Mouse (Mus musculus): ENCODE measurements around the gene Sh3pxd2b. TPM values are rescaled to one million over a fixed set of nuclear protein-coding genes. Genes with fewer than 3 reads are reported as not detected.

The Sh3pxd2b gene
- polyA plus RNA-seq, 1 experiment: 21.7 TPM

DNA sequence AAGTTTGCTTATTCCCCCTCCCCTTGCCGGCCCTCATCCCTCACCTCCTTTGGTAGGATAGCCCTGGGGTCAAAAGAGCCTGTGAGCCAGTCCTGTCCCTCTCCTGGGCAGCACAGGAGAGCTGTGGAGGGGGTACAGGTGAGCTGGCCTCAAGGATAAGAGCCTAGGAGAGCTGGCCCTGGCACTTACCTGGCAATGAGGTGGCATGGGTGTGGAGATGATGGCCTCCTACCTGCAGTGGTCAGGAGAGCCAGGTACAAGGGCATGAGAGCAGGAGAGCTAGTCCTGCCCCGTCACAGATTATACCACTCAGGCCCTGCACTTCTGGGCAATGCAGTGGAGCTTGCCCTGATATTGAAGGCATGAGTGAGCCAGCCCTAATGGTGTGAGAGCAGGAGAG, 116.7 kb downstream of the Sh3pxd2b start:
- Histone ChIP-seq H3K4me3 (ENCODE audit: insufficient read depth, poor library complexity, severe bottlenecking) (no peak overlapping the region), H3K79me3 (ENCODE audit: low read depth) (peaks cover 74% of the 10 kb centered on the region), H3K27me3 (ENCODE audit: control insufficient read depth, insufficient read depth, insufficient read length) (no peaks in the 10 kb centered on the region), H3ac (ENCODE audit: control insufficient read depth, insufficient read length, low read depth) (no peak overlapping the region), H3K79me2 (ENCODE audit: control insufficient read depth, insufficient read depth) (peaks cover 100% of the 10 kb centered on the region), H3K36me3 (ENCODE audit: control insufficient read depth, insufficient read depth) (no peaks in the 10 kb centered on the region)
- TF ChIP-seq MAX (IDR thresholded peaks at IDR 0.05) (no peak), FOSL1 (IDR thresholded peaks at IDR 0.05; ENCODE audit: insufficient read depth, low read length, poor library complexity, severe bottlenecking) (no peak), USF1 (IDR thresholded peaks at IDR 0.05; ENCODE audit: low read depth) (no peak), MYOG (IDR thresholded peaks at IDR 0.05; ENCODE audit: control insufficient read depth, extremely low read depth, insufficient read length) (no peak), CTCF (IDR thresholded peaks at IDR 0.05; ENCODE audit: control insufficient read depth, insufficient read depth, insufficient read length) (no peak), MYOD1 (IDR thresholded peaks at IDR 0.05; ENCODE audit: control insufficient read depth, insufficient read length, low read depth) (no peak), CEBPB (IDR thresholded peaks at IDR 0.05; ENCODE audit: low read depth) (no peak)

DNA sequence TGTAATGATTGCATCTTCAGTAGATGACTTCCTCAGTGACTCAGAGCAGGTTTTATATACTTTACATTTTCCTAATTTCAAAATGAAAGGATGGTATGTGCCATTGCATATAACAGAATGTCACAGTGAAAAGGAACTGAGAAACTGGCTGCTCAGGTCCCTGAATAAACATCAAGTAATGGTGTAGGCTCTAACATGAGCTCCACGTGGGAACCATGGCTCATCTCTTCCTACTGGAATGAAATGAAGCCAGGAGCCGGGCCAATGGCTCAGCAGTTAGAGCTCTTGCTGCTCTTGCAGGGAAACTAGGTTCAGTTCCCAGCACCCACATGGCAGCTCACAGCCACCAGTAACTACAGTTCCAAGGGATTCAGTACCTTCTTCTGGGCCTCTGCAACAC, 124.3 kb downstream of the Sh3pxd2b start:
- Histone ChIP-seq H3K36me3 (ENCODE audit: control insufficient read depth, insufficient read depth) (no peaks in the 10 kb centered on the region), H3K79me2 (ENCODE audit: control insufficient read depth, insufficient read depth) (peaks cover 100% of the 10 kb centered on the region), H3K79me3 (ENCODE audit: low read depth) (peaks cover 61% of the 10 kb centered on the region), H3K4me3 (ENCODE audit: insufficient read depth, poor library complexity, severe bottlenecking) (no peak overlapping the region), H3K27me3 (ENCODE audit: control insufficient read depth, insufficient read depth, insufficient read length) (no peaks in the 10 kb centered on the region), H3ac (ENCODE audit: control insufficient read depth, insufficient read length, low read depth) (no peak overlapping the region)
- TF ChIP-seq MAX (IDR thresholded peaks at IDR 0.05) (no peak), CTCF (IDR thresholded peaks at IDR 0.05; ENCODE audit: control insufficient read depth, insufficient read depth, insufficient read length) (no peak), FOSL1 (IDR thresholded peaks at IDR 0.05; ENCODE audit: insufficient read depth, low read length, poor library complexity, severe bottlenecking) (no peak), CEBPB (IDR thresholded peaks at IDR 0.05; ENCODE audit: low read depth) (no peak), MYOG (IDR thresholded peaks at IDR 0.05; ENCODE audit: control insufficient read depth, extremely low read depth, insufficient read length) (no peak), USF1 (IDR thresholded peaks at IDR 0.05; ENCODE audit: low read depth) (no peak), MYOD1 (IDR thresholded peaks at IDR 0.05; ENCODE audit: control insufficient read depth, insufficient read length, low read depth) (no peak)

DNA sequence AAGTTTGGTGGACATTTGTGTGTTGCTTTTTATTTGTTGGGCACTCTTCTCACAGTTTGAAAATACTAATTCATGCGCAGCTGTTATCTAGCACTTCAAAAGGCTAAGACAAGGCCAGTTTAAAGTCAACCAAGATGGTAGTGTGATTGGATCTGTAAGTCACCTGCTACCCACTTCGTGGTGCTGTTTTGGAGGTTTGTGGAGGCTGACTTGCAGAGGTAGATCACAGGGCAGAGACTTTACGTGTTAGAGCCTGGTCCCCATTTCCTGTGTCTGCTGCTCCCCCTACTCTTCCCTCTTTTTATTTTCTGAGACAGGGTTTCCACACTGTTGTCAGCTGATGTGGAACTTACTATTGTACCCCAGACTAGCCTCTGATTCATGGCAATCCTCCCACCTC, 127.1 kb downstream of the Sh3pxd2b start:
- no peaks in the 10 kb centered on the region for H3K27me3 ChIP-seq (ENCODE audit: control insufficient read depth, insufficient read depth, insufficient read length)
- TF ChIP-seq FOSL1 (IDR thresholded peaks at IDR 0.05; ENCODE audit: insufficient read depth, low read length, poor library complexity, severe bottlenecking): no peak
- no peak for TF ChIP-seq CTCF (IDR thresholded peaks at IDR 0.05; ENCODE audit: control insufficient read depth, insufficient read depth, insufficient read length)
- no peak for TF ChIP-seq MAX (IDR thresholded peaks at IDR 0.05)
- no peak for TF ChIP-seq USF1 (IDR thresholded peaks at IDR 0.05; ENCODE audit: low read depth)
- no peak for TF ChIP-seq MYOD1 (IDR thresholded peaks at IDR 0.05; ENCODE audit: control insufficient read depth, insufficient read length, low read depth)
- no peak for TF ChIP-seq MYOG (IDR thresholded peaks at IDR 0.05; ENCODE audit: control insufficient read depth, extremely low read depth, insufficient read length)
- no peak for TF ChIP-seq CEBPB (IDR thresholded peaks at IDR 0.05; ENCODE audit: low read depth)
- peaks cover 62% of the 10 kb centered on the region for H3K79me3 ChIP-seq (ENCODE audit: low read depth)
- H3ac ChIP-seq (ENCODE audit: control insufficient read depth, insufficient read length, low read depth): no peak overlapping the region
- peaks cover 98% of the 10 kb centered on the region for H3K79me2 ChIP-seq (ENCODE audit: control insufficient read depth, insufficient read depth)
- H3K4me3 ChIP-seq (ENCODE audit: insufficient read depth, poor library complexity, severe bottlenecking): no peak overlapping the region
- no peaks in the 10 kb centered on the region for H3K36me3 ChIP-seq (ENCODE audit: control insufficient read depth, insufficient read depth)

DNA sequence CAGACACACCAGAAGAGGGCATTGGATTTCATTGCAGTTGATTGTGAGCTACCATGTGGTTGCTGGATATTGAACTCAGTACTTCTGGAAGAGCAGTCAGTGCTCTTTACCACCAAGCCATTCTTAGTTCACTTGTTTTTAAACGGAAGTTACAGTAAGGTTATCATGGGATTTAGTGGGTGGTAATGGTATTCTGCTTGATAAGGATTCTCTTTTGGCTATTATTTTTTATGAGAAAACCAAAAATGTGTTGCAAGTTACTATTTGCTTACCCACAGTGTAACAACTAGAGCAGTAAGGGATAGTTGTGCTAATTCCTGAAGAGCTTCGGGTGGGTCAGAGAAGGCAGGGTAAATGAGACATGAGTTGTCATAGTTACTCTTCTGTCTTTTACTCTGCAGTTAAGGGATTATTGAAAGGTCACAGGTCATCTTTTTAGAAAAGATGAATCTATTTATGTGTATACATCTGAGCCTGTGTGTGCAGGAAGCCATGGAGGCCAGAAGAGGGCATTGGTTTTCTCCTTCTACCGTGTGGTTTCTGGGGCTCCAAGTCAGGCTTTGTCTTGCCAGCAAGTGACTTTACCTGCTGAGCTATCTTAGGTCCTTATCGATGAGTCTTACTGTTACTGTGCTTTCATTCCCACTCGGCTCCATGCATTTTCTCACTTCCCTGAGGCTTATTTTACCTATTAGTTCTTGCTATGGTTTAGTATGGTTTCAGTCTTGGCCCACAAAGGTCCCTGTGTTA, 128.0 kb downstream of the Sh3pxd2b start:
- peaks cover 67% of the 10 kb centered on the region for H3K79me3 ChIP-seq (ENCODE audit: low read depth)
- TF ChIP-seq MAX (IDR thresholded peaks at IDR 0.05) (no peak), CEBPB (IDR thresholded peaks at IDR 0.05; ENCODE audit: low read depth) (no peak), MYOG (IDR thresholded peaks at IDR 0.05; ENCODE audit: control insufficient read depth, extremely low read depth, insufficient read length) (no peak), FOSL1 (IDR thresholded peaks at IDR 0.05; ENCODE audit: insufficient read depth, low read length, poor library complexity, severe bottlenecking) (no peak), CTCF (IDR thresholded peaks at IDR 0.05; ENCODE audit: control insufficient read depth, insufficient read depth, insufficient read length) (no peak), USF1 (IDR thresholded peaks at IDR 0.05; ENCODE audit: low read depth) (no peak), MYOD1 (IDR thresholded peaks at IDR 0.05; ENCODE audit: control insufficient read depth, insufficient read length, low read depth) (no peak)

More for the DNA sequence above, 128.0 kb downstream of the Sh3pxd2b start:
- Histone ChIP-seq H3ac (ENCODE audit: control insufficient read depth, insufficient read length, low read depth) (no peak overlapping the region), H3K4me3 (ENCODE audit: insufficient read depth, poor library complexity, severe bottlenecking) (no peak overlapping the region), H3K79me2 (ENCODE audit: control insufficient read depth, insufficient read depth) (peaks cover 98% of the 10 kb centered on the region), H3K36me3 (ENCODE audit: control insufficient read depth, insufficient read depth) (no peaks in the 10 kb centered on the region), H3K27me3 (ENCODE audit: control insufficient read depth, insufficient read depth, insufficient read length) (no peaks in the 10 kb centered on the region)

Other genes starting within 250 kb of the Sh3pxd2b start
- not detected for gene Il9r, start 147.5 kb upstream of the Sh3pxd2b start, polyA plus RNA-seq (2012; fragmentation: generic; extraction: Trizol)
- 63.0 TPM for gene Snrnp25, start 142.4 kb upstream of the Sh3pxd2b start, polyA plus RNA-seq (2012; fragmentation: generic; extraction: Trizol)
- gene Rhbdf1, start 125.5 kb upstream of the Sh3pxd2b start, polyA plus RNA-seq (2012; fragmentation: generic; extraction: Trizol): 40.6 TPM
- 19.9 TPM for gene Mpg, start 121.3 kb upstream of the Sh3pxd2b start, polyA plus RNA-seq (2012; fragmentation: generic; extraction: Trizol)
- gene Nprl3, start 80.1 kb upstream of the Sh3pxd2b start, polyA plus RNA-seq (2012; fragmentation: generic; extraction: Trizol): 34.0 TPM
- not detected for gene Hba-x, start 71.4 kb upstream of the Sh3pxd2b start, polyA plus RNA-seq (2012; fragmentation: generic; extraction: Trizol)
- 12.1 TPM for gene Hba-a1, start 64.3 kb upstream of the Sh3pxd2b start, polyA plus RNA-seq (2012; fragmentation: generic; extraction: Trizol)
- gene Hbq1b, start 60.9 kb upstream of the Sh3pxd2b start, polyA plus RNA-seq (2012; fragmentation: generic; extraction: Trizol): not detected
- not detected for gene Hba-a2, start 51.3 kb upstream of the Sh3pxd2b start, polyA plus RNA-seq (2012; fragmentation: generic; extraction: Trizol)
- 0.11 TPM for gene Hbq1a, start 47.8 kb upstream of the Sh3pxd2b start, polyA plus RNA-seq (2012; fragmentation: generic; extraction: Trizol)
- 14.3 TPM for gene Ubtd2, start 107.5 kb downstream of the Sh3pxd2b start, polyA plus RNA-seq (2012; fragmentation: generic; extraction: Trizol)
- 0.14 TPM for gene Efcab9, start 184.3 kb downstream of the Sh3pxd2b start, polyA plus RNA-seq (2012; fragmentation: generic; extraction: Trizol)
- gene Stk10, start 185.5 kb downstream of the Sh3pxd2b start, polyA plus RNA-seq (2012; fragmentation: generic; extraction: Trizol): 8.2 TPM

All from C2C12 (cell line).